Mouse (Mus musculus): Measurements from ENCODE around the gene Mob1b. TPM values are rescaled to one million over a fixed set of nuclear protein-coding genes. Genes with fewer than 3 reads are reported as not detected.
A peak's percentile ranks its signal among the peaks of the same experiment; 100 is the strongest.

The Mob1b gene
- total RNA-seq, 1 experiment, result 10.9 TPM

GRCm38 (mm10) chr5:88765587-88765986 is 44.9 kb downstream of the Mob1b start:
- no peak for DNase-seq (ENCODE audit: low read depth, low spot score)
- no peaks in the 10 kb centered on the region for H3K9me3 ChIP-seq (ENCODE audit: control insufficient read depth, insufficient read depth, low read depth, low read length)
- H3K36me3 ChIP-seq (ENCODE audit: control insufficient read depth, insufficient read depth, low read length, poor library complexity, severe bottlenecking), result peaks cover 10% of the 10 kb centered on the region
- H3K27ac ChIP-seq (ENCODE audit: insufficient read depth, low read depth, low read length, poor library complexity, severe bottlenecking), result peak overlapping the region; percentile 89; the same call in 1 of the 2 replicates
- peaks cover 2 to 7% of the 10 kb centered on the region in 2 experiments; a peak in 3 of 4 replicates for H3K4me1 ChIP-seq (ENCODE audit: control insufficient read depth in 2 of 2, insufficient read depth in 2 of 2, low read length in 2 of 2, poor library complexity in 1 of 2)
- peak overlapping the region; percentile 94 to 97 for H3K4me3 ChIP-seq (ENCODE audit: insufficient read depth in 1 of 2, low read depth in 1 of 2, low read length in 2 of 2, poor library complexity in 1 of 2, severe bottlenecking in 1 of 2)
- TF ChIP-seq CHD2 (IDR thresholded peaks at IDR 0.05; ENCODE audit: low read depth, low read length), result no peak
- TF ChIP-seq ZNF384 (IDR thresholded peaks at IDR 0.05; ENCODE audit: low read depth, low read length), result peak; percentile 55; the same call in 1 of the 2 replicates
- no peak for TF ChIP-seq MAFK (IDR thresholded peaks at IDR 0.05; ENCODE audit: insufficient read depth, low read depth, low read length)
- in situ Hi-C loops (cut with MboI; ENCODE audit: low sequenced_read_pairs in 2 of 2, unreplicated experiment in 2 of 2), result no loop called here
- peak overlapping the region; percentile 97 for H3K9ac ChIP-seq (ENCODE audit: insufficient read depth, low read depth, low read length, poor library complexity, severe bottlenecking)

- H3K36me3 ChIP-seq (ENCODE audit: control insufficient read depth, insufficient read depth, low read length, poor library complexity, severe bottlenecking), result peaks cover 11% of the 10 kb centered on the region
- DNase-seq (ENCODE audit: low read depth, low spot score), result no peak
- H3K27ac ChIP-seq (ENCODE audit: insufficient read depth, low read depth, low read length, poor library complexity, severe bottlenecking), result no peak overlapping the region
- in situ Hi-C loops (cut with MboI; ENCODE audit: low sequenced_read_pairs in 2 of 2, unreplicated experiment in 2 of 2), result no loop called here
- TF ChIP-seq CHD2 (IDR thresholded peaks at IDR 0.05; ENCODE audit: low read depth, low read length) (no peak), ZC3H11A (IDR thresholded peaks at IDR 0.05; ENCODE audit: borderline replicate concordance, low read depth, low read length) (no peak), ZNF384 (IDR thresholded peaks at IDR 0.05; ENCODE audit: low read depth, low read length) (no peak), MAFK (IDR thresholded peaks at IDR 0.05; ENCODE audit: insufficient read depth, low read depth, low read length) (no peak), HCFC1 (IDR thresholded peaks at IDR 0.05; ENCODE audit: borderline replicate concordance, insufficient read depth, low read length) (no peak)
- peak overlapping the region; percentile 94 to 97 for H3K4me3 ChIP-seq (ENCODE audit: insufficient read depth in 1 of 2, low read depth in 1 of 2, low read length in 2 of 2, poor library complexity in 1 of 2, severe bottlenecking in 1 of 2)
- H3K4me1 ChIP-seq (ENCODE audit: control insufficient read depth in 2 of 2, insufficient read depth in 2 of 2, low read length in 2 of 2, poor library complexity in 1 of 2), result peaks cover 2 to 7% of the 10 kb centered on the region in 2 experiments; a peak in 3 of 4 replicates
- peak overlapping the region; percentile 56; the same call in 1 of the 2 replicates for H3K9ac ChIP-seq (ENCODE audit: insufficient read depth, low read depth, low read length, poor library complexity, severe bottlenecking)
- no peaks in the 10 kb centered on the region for H3K9me3 ChIP-seq (ENCODE audit: control insufficient read depth, insufficient read depth, low read depth, low read length)
Observed at GRCm38 (mm10) chr5:88766121-88766520, 45.5 kb downstream of the Mob1b start.

DNA sequence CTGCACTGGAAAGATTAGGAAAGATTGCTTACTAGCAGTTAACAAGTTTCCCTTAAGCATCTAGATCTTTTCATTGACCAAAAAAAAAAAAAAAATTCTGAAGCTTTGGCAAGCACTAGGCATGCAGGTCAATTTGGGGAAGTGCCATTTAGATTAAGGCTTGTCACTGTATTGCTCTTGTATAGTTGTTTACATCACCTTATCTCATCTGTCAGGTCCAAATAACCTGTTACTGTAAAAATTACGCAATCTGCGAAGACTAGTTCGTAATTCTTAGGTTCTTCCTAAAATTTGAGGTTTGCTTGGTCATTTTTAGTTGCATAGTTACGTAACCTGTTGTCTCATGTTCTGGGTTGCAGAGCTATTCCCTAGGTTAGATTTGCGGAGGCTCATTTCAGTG is 46.2 kb downstream of the Mob1b start:
- TF ChIP-seq ZC3H11A (IDR thresholded peaks at IDR 0.05; ENCODE audit: borderline replicate concordance, low read depth, low read length) (no peak), CHD2 (IDR thresholded peaks at IDR 0.05; ENCODE audit: low read depth, low read length) (no peak), MAFK (IDR thresholded peaks at IDR 0.05; ENCODE audit: insufficient read depth, low read depth, low read length) (no peak)
- H3K9ac ChIP-seq (ENCODE audit: insufficient read depth, low read depth, low read length, poor library complexity, severe bottlenecking), result no peak overlapping the region
- peaks cover 11% of the 10 kb centered on the region for H3K36me3 ChIP-seq (ENCODE audit: control insufficient read depth, insufficient read depth, low read length, poor library complexity, severe bottlenecking)
- no peaks in the 10 kb centered on the region for H3K9me3 ChIP-seq (ENCODE audit: control insufficient read depth, insufficient read depth, low read depth, low read length)
- no peak for DNase-seq (ENCODE audit: low read depth, low spot score)
- H3K4me3 ChIP-seq (ENCODE audit: insufficient read depth in 1 of 2, low read depth in 1 of 2, low read length in 2 of 2, poor library complexity in 1 of 2, severe bottlenecking in 1 of 2), result no peak overlapping the region
- no peak overlapping the region for H3K27ac ChIP-seq (ENCODE audit: insufficient read depth, low read depth, low read length, poor library complexity, severe bottlenecking)
- in situ Hi-C loops (cut with MboI; ENCODE audit: low sequenced_read_pairs in 2 of 2, unreplicated experiment in 2 of 2), result no loop called here
- peaks cover 2 to 7% of the 10 kb centered on the region in 2 experiments; a peak in 3 of 4 replicates for H3K4me1 ChIP-seq (ENCODE audit: control insufficient read depth in 2 of 2, insufficient read depth in 2 of 2, low read length in 2 of 2, poor library complexity in 1 of 2)

DNA sequence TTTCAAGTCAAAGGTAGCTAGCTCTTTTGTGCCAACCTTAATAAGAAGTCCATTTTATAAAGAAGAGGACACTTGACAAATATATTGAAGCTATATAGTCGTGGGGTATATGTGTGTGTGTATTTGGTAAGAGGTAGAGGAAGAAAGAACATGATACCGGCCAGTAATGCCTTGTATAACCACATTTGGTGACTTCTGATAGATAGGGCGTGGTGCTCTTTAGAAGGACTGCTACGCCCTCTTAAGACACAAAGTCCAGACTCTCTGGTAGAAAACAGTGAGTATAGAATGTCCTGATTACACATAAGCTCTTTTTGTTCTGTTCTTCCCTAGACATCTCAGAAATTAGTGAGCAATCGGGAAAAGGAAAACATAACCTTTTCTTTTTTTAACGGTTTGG is 47.5 kb downstream of the Mob1b start:
- Histone ChIP-seq H3K9me3 (ENCODE audit: control insufficient read depth, insufficient read depth, low read depth, low read length) (no peaks in the 10 kb centered on the region), H3K27ac (ENCODE audit: insufficient read depth, low read depth, low read length, poor library complexity, severe bottlenecking) (no peak overlapping the region), H3K4me3 (ENCODE audit: insufficient read depth in 1 of 2, low read depth in 1 of 2, low read length in 2 of 2, poor library complexity in 1 of 2, severe bottlenecking in 1 of 2) (no peak overlapping the region), H3K36me3 (ENCODE audit: control insufficient read depth, insufficient read depth, low read length, poor library complexity, severe bottlenecking) (peaks cover 17% of the 10 kb centered on the region), H3K4me1 (ENCODE audit: control insufficient read depth in 2 of 2, insufficient read depth in 2 of 2, low read length in 2 of 2, poor library complexity in 1 of 2) (peaks cover 2 to 7% of the 10 kb centered on the region in 2 experiments; a peak in 3 of 4 replicates), H3K9ac (ENCODE audit: insufficient read depth, low read depth, low read length, poor library complexity, severe bottlenecking) (no peak overlapping the region)
- in situ Hi-C loops (cut with MboI; ENCODE audit: low sequenced_read_pairs in 2 of 2, unreplicated experiment in 2 of 2), result no loop called here
- DNase-seq (ENCODE audit: low read depth, low spot score), result no peak
- no peak for TF ChIP-seq ZNF384 (IDR thresholded peaks at IDR 0.05; ENCODE audit: low read depth, low read length)
- TF ChIP-seq ZC3H11A (IDR thresholded peaks at IDR 0.05; ENCODE audit: borderline replicate concordance, low read depth, low read length), result no peak
- TF ChIP-seq HCFC1 (IDR thresholded peaks at IDR 0.05; ENCODE audit: borderline replicate concordance, insufficient read depth, low read length), result no peak
- no peak for TF ChIP-seq MAFK (IDR thresholded peaks at IDR 0.05; ENCODE audit: insufficient read depth, low read depth, low read length)
- no peak for TF ChIP-seq CHD2 (IDR thresholded peaks at IDR 0.05; ENCODE audit: low read depth, low read length)

Measured in ES-E14 (cell line).